Mouse (Mus musculus) urinary bladder, adult 2 months (tissue): ENCODE measurements at regions not wholly inside any gene's neighbourhood (a gene's known extent, or its start where the extent isn't known, plus 50 kb on each side); places are given as distances from the start of the nearest gene placed in this dataset.
"Not testable (repeated sequence)": the region's sequence is repeated elsewhere in the genome, so short reads cannot be mapped to it uniquely, and the experiment has no call there.

Source experiments
- DNase-seq: peaks from one replicate; pipeline ENCODE4 v3.0.0; 2022; ENCODE audit warnings: low spot score

DNA sequence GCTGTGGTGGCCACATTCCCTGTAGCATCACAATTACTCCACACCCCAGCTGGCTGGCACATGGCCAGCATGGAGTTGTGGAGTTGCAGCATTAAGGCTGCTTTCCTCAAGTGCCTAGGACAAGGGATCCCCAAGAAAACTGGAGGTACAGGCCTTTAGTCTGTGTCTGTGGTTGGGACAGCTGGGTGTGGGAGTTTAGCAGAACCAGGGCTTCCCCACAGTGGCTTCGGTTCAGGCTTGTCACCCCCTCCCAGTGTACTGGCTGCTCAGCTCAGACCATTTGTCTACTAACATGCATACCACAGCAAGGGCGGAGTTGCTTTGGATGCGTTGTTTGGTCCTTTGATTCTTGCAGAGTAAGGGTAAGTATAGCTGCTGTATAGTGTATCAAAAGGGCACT, 79.1 kb upstream of the Neurl1b start:
- no peak for DNase-seq

DNA sequence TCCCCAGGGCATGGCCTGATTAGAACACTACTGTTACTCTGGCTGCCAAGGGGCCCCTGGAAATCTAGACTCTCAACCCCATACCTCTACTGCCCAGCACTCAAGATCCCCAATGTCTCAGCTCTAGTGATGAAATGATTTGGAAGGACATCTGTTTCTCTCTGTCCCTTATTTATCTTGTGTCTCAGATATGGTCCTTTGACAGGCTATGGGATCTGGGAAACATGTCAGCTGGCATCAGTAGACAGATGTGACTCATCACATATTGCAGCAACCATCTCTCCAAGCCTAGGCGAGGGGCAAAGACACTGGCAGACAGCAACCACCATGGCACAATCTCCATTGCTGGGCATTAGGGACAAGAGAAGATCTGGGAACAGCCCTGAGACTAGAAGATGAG, 78.6 kb upstream of the Neurl1b start:
- no peak for DNase-seq

DNA sequence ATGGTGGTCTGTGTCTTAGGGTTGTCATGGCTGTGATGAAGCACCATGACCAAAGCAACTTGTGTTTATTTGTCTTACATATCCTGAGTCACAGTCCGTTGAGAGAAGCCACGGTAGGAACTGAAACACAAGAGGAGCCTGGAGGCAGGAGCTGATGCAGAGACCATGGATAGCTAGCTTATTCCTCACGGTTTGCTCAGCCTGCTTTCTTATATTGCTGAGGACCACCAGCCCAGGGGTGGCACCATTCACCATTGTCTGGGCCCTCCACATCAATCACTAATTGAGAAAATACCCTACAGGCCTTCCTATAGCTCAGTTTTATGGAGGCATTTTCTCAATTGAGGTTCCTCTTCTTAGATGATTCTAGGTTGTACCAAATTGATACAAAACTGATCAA, 77.5 kb upstream of the Neurl1b start:
- DNase-seq = no peak

DNA sequence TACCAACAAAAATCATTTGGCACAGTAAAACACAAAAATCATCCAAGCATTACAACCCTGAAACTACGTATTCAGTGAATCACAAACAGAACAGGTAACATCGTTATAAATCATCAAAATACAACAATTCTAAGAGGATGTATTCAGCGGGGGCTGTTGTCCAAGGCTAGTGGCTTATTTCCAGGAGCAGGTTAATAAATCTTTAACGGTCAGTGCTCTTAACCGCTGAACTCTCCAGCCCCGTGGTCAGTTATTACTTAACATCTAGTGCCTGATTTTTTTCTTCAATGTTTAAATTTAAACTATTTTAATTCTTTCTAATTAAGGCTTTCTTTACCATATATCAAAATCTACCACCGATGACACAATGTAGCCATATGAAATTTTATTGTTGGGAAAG, 69.2 kb upstream of the Neurl1b start:
- DNase-seq = not testable (repeated sequence)

DNA sequence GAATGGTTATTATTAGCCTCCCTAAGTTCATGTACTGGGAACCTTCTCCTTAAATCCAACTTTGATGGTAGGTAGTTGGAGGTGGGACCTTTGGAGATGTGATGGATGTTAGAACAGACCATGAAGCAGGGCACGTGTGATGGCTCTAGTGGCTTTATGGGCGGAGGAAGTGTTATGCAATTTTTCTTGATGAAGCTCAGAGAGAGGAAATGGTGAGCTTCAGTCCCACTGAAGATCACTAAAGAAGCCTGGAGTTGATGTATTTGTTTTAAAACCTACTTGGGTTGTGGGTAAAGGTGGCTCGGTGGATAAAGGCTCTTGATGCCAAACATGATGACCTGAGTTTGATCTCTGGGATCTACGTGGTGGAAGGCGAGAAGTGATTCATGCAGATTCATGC, 66.5 kb upstream of the Neurl1b start:
- no peak for DNase-seq

DNA sequence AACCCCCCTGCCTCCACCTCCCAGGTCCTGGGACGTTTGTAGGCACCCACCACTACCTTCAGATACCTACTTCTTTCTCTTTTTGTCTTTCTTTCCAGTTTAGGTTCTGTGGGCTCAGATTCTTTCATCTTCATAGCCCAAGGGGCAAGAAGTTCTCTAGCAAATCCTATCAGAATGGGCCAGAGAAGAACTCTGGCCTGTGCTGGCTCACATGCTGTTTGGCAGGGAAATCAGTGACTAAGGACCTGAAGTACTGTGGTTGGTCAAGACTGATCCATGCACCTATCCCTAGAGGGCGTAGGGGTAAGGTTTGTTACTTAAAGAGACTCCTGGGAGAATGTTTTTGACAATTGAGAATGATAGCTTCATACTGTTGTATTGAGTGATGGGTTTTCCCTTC, 64.9 kb upstream of the Neurl1b start:
- DNase-seq = no peak

DNA sequence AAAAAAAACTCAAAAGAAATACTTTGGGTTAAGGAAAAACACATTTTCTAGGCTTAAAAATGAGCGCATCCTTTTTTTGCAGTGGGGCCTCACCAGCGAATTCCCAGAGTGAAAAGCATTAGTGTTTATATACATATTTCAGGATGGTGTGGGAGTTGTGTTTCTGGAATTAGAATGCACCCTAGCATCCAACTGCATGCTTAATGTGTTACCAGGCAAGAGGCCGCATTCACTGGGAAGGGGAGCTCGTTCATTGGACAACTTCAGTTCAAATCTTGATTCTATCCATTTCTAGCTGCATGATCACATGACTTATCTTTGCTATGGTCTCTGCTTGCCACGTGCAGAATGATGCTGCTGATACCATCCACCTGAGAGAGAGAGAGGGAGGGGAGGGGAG, 64.4 kb upstream of the Neurl1b start:
- no peak for DNase-seq

DNA sequence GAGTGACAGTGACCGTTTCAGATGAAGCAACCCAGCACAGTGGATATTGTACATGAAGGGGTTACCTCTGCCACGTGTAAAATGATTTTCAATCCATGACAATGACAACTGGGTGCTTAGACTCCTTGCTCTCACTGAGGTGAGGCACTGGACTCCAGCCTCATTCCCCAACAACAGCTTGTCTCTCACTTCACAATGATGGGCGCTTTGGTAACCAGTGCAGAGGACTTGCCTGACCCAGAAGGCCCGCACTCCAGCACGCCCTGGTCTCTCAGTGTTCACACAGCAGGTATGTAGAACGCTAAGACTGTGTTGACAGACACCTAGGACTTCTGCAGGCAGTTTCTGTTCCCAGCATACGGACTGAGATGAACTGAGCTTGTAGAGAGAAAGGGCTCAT, 62.6 kb upstream of the Neurl1b start:
- DNase-seq = no peak

DNA sequence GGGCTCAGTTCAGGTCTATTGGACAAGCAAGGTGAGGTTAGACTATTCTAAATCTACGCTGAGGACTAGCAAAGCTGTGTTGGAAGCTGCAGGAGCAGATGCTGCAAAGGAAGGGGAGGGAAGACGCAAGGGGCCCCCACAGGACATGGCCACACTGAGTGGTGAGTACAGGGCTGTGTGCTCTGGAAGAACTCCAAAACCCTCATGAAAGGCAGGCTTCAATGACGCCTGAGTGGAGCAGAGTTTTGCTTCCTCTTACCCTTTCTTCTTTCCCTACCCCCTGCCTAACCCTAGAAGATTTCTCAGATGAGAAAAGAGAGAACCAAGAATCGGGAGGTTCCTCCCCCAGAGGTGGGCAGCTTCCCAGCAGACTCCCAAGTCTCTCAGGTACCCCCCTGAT, 61.9 kb upstream of the Neurl1b start:
- DNase-seq = no peak

DNA sequence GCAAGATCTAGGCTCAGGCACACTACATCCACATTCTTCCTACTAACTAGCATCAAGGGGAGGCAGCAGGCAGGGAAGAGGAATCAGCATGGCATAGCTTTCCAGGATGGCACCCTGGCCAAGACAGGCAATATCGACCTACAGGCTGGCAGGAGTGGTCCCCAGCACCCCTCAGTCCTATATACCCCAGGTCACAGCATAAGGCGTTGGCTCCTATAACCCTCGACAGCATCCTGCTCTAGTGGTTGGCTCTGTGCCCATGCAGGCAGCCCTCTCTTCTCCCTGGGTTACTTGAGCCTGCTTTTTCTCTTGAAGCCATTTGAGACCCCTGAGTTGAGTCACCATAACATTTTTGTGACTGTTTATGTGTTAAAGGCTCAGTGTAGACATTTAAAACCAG, 60.2 kb upstream of the Neurl1b start:
- DNase-seq = no peak

DNA sequence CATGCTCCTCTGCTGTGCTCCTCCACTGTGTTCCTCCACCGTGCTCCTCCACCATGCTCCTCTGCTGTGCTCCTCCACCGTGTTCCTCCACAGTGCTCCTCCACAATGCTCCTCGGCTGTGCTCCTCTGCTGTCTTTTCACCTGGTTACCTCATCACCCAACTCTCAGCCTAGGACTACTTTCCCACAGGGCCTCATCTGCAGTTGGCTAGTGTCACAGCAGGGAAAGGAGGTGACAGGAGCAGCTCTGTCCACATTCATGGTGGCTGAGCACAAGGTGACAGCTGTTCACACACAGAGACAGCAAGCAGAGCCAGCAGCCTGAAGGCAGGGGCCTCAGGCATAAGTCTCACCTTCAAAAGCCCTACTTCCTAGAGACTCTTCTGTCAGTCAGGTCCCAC, 59.3 kb upstream of the Neurl1b start:
- no peak for DNase-seq

DNA sequence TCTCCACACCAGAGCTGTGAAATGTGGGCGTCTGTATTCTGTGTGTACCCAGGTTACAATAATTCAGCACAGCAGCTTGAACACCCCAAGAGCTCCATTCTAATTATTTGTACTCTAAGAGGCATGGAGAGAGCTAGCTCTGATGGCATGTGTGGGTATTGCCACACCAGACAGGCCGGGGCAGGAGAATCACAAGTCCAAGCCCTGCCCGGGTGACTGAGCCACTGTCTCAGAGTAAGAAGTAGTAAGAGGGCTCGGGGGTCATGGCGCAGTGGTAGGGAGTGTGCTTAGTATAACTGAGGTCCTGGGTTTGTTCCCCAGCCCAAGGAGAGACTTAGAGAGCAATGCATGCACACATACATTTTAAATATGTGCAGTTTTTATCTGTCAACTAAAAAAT, 57.7 kb upstream of the Neurl1b start:
- DNase-seq = peak; percentile 18

DNA sequence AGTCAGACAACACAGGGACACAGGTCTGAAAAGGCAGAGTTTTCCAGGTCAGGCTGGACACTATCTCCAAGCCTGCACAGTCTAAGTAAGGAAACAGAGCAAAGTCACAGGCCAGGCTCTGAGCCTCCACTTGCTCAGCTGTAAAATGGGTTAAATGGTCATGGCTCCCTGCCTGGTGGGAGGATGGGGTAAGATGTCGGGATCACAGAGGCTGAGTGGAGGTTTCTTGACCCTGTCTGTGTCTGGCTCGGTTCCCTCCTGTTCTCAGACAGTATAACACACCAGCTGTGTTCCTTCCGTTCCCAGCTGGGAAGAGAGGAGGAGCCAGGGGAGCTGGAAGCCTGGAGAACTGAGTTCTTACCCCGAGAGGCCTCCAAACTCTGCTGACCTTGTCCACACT, 56.8 kb upstream of the Neurl1b start:
- DNase-seq = peak; percentile 13

DNA sequence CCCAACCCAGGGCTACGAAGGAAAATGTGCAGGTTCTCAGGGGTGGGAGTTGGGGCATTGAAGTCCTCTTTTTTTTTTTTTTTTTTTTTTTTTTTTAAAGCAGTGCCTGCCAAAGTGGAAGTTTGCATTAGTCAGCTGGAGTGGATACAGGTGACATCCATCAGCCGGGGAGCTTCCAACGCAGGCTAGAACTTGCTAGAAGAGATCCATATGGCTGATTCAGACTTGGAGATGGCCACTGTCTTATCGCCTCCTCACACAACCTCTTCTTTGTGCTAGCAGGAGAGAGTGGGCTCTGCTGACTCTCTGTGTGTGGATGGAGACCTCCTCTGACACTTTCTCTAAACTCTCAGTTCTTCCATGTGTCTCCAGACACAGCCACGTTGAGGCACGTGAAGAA, 53.9 kb upstream of the Neurl1b start:
- no peak for DNase-seq

DNA sequence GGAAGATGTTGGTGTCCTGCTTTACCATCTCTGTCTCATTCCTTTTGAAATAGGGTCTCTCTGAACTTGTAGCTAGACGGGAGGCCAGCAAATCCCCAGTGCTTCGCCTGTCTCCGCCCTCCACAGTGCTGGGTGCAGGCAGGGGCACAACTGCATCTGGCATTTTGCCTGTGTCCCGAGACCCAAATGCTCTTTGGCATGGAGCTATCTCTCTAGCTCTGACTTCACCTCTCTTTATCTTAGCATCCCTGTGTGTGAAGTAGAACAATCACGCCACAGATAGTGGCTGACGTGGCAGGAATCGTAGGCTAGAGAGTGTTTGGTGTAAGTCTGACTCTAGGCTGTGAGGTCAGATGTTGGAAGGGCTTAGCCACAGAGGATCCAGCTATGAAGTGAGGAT, 53.2 kb upstream of the Neurl1b start:
- DNase-seq = no peak

DNA sequence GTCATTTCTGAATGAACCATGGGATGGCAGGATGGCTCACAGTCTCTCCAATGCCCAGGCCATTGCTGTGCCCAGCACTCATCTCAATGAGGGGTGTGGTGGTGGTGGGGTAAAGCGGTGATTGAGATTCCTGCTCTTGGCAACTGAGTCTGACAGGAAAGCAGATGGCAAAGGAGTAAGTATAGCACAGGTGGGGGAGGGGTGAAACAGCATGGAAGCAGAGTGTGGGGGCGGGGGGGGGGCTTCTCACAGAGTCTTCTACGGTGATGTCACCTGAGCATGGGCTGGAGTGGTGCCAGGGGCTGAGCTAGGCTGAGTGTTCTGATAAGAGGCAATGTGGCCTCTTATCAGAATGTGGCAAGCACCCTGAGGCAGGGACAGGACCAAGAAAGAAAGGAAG, 52.6 kb upstream of the Neurl1b start:
- DNase-seq = peak; percentile 18

DNA sequence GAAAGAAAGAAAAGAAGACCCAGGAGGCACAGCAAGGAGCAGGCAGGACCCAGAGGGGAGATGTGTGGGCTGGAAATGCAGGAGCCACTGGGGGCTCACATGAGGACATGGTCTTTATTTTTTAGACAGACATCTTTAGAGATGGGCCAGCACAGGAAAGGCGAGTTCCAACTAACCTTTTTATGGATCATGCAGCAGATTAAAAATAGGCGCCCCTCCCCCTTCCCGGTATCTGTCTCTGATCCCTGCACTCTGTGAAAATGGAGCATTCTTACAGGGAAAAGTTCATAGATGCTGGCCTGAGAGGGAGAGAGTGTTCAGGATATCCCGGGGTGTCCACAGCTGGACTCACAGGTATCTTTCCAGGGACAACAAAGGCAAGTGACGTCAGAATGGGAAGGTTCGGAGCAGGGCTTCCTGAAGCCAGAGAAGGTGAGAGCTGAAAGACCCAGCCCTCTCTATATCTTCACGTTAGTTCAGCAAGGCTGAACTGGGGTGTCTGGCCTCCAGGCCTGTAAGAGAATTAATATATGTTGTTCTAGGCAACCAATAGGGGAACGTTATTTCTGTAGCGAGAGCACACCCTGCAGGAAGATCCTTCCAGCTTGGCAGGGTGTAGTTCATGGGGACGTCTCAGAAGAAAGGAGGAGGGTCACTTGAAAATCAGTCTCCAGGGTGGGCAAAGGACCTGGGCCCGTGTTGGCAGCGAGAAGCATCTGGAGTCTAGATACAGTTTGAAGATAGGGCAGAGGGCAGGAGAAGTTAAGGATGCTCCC, 51.9 kb upstream of the Neurl1b start:
- peak; percentile 14 for DNase-seq

DNA sequence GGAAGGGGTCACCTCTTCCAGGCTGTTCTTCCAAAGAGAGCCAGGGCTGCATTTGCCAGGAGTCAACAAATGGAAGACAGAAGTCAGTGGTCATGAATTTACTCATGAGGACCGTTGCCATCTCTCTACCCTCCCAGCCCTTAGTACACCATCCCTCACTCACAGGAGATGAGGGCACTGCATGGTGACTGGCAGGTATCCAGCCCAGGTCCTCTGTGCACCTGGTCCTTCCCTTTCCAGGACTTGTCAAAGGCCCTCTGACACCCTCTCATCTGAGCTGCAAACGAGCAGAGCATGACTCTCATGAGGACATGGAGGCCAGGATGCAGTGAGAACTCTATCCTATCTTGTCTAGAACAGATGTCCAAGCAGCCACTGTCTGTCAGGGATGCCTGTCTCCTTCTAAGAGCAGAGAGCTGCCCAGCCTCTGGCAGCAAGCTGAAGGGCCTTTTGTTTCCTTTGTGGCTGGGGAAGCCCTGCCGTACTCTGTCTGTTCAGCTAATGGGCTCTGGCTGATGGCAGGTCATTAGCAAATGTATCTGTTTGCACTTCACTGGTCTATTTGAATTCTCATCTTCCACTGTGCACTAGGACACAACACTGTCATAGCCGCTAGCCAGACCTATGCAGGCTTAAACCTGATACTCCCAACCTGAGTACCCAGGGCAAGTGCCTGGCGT, 50.6 kb upstream of the Neurl1b start:
- DNase-seq = no peak
